Mouse (Mus musculus): ENCODE measurements around the gene Tmem229b. TPM values are rescaled to one million over a fixed set of nuclear protein-coding genes. Genes with fewer than 3 reads are reported as not detected.
A peak's percentile ranks its signal among the peaks of the same experiment; 100 is the strongest.
"Not testable (repeated sequence)": the region's sequence is repeated elsewhere in the genome, so short reads cannot be mapped to it uniquely, and the experiment has no call there.

The Tmem229b gene
- polyA plus RNA-seq, 1 experiment from 2014 or later: 5.0 TPM

GRCm38 (mm10) chr12:78939393-78940037, 67.9 kb downstream of the Tmem229b start:
- Histone ChIP-seq H3K4me3 (replicated peaks) (no peak overlapping the region), H3K27me3 (replicated peaks) (no peaks in the 10 kb centered on the region), H3K4me2 (replicated peaks) (no peak overlapping the region), H3K9ac (no peak overlapping the region), H3K27ac (no peak overlapping the region), H3K9me3 (no peaks in the 10 kb centered on the region), H3K36me3 (no peaks in the 10 kb centered on the region), H3K4me1 (replicated peaks) (no peaks in the 10 kb centered on the region)
- peak; percentile 77 for ATAC-seq
- 54% methylated on average over 7 of the region's 7 CpGs for WGBS

GRCm38 (mm10) chr12:78936494-78936893, 70.9 kb downstream of the Tmem229b start:
- Histone ChIP-seq H3K9ac (no peak overlapping the region), H3K27ac (no peak overlapping the region), H3K4me2 (replicated peaks) (no peak overlapping the region), H3K9me3 (no peaks in the 10 kb centered on the region), H3K4me3 (replicated peaks) (no peak overlapping the region), H3K36me3 (no peaks in the 10 kb centered on the region), H3K27me3 (replicated peaks) (no peaks in the 10 kb centered on the region), H3K4me1 (replicated peaks) (no peaks in the 10 kb centered on the region)
- 28% methylated on average over 4 of the region's 4 CpGs for WGBS
- ATAC-seq: no peak

GRCm38 (mm10) chr12:78929900-78930299, 77.5 kb downstream of the Tmem229b start:
- H3K9ac ChIP-seq: no peak overlapping the region
- no peak overlapping the region for H3K27ac ChIP-seq
- no peak overlapping the region for H3K4me2 ChIP-seq (replicated peaks)
- H3K36me3 ChIP-seq: no peaks in the 10 kb centered on the region
- ATAC-seq: no peak
- H3K9me3 ChIP-seq: no peaks in the 10 kb centered on the region
- no peak overlapping the region for H3K4me3 ChIP-seq (replicated peaks)
- no peaks in the 10 kb centered on the region for H3K27me3 ChIP-seq (replicated peaks)
- H3K4me1 ChIP-seq (replicated peaks): no peaks in the 10 kb centered on the region
- 83% methylated on average over 1 of the region's 1 CpGs for WGBS

GRCm38 (mm10) chr12:78927287-78927686, 80.1 kb downstream of the Tmem229b start:
- WGBS: 77% methylated on average over 5 of the region's 5 CpGs
- ATAC-seq: no peak
- H3K9ac ChIP-seq: no peak overlapping the region

DNA sequence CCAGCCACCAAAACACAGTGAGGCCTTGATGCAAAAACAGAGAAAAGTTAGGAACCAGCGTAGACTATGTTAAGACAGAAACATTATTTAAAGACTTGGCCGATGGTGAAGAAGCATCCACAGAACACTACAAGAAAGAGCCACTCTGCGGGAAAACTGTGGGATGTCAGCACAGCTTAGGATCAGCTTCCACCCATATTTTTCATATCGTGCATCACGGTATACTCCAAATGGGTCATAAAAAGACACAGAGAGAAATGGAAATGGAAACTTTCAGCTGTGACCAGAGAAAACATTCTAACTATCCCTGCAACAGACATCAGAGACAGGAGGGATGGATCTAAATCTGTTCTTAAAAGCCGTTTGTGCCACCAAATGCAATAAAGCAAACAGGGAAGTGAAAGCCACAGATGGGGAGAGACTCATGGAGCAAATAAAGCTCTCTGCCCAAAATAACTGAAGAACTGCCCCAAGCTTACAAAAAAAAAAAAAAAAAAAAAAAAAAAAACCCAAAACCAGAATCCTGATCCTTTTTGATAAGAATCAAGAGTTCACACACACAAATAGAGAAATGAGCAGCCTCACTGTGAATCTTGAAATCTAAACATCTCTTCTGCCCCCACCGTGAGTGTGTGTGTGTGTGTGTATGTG, 83.8 kb downstream of the Tmem229b start:
- H3K36me3 ChIP-seq: no peaks in the 10 kb centered on the region
- WGBS: 71% methylated on average over 7 of the region's 7 CpGs
- H3K9ac ChIP-seq: no peak overlapping the region
- H3K4me2 ChIP-seq (replicated peaks): no peak overlapping the region
- no peaks in the 10 kb centered on the region for H3K4me1 ChIP-seq (replicated peaks)
- no peaks in the 10 kb centered on the region for H3K9me3 ChIP-seq
- H3K27me3 ChIP-seq (replicated peaks): no peaks in the 10 kb centered on the region
- H3K4me3 ChIP-seq (replicated peaks): no peak overlapping the region
- no peak overlapping the region for H3K27ac ChIP-seq
- no peak for ATAC-seq

More at GRCm38 (mm10) chr12:78927287-78927686, 80.1 kb downstream of the Tmem229b start:
- Histone ChIP-seq H3K27ac (no peak overlapping the region), H3K27me3 (replicated peaks) (no peaks in the 10 kb centered on the region), H3K4me1 (replicated peaks) (no peaks in the 10 kb centered on the region), H3K4me2 (replicated peaks) (no peak overlapping the region), H3K4me3 (replicated peaks) (no peak overlapping the region), H3K9me3 (no peaks in the 10 kb centered on the region), H3K36me3 (no peaks in the 10 kb centered on the region)

DNA sequence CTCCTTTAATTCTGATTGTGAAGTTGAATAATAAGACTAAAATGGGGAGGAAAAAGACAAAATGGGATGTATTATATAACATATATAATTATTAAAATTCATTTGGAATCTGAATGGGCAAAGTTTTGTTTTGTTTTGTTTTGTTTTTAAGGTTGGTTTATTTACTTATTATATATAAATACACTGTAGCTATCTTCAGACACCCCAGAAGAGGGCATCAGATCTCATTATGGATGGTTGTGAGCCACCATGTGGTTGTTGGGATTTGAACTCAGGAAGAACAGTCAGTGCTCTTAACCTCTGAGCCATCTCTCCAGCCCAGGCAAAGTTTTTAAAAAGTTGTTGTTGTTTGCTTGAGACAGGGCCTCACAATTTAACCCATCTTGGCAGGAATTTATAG, 84.5 kb downstream of the Tmem229b start:
- not testable (repeated sequence) for H3K4me1 ChIP-seq (replicated peaks); H3K36me3 ChIP-seq; ATAC-seq; H3K27ac ChIP-seq; H3K9ac ChIP-seq; H3K4me2 ChIP-seq (replicated peaks); H3K4me3 ChIP-seq (replicated peaks); H3K9me3 ChIP-seq; H3K27me3 ChIP-seq (replicated peaks)

GRCm38 (mm10) chr12:78922058-78922457, 85.4 kb downstream of the Tmem229b start:
- H3K36me3 ChIP-seq: no peaks in the 10 kb centered on the region
- ATAC-seq: no peak
- H3K27me3 ChIP-seq (replicated peaks): no peaks in the 10 kb centered on the region
- H3K9me3 ChIP-seq: no peaks in the 10 kb centered on the region
- no peak overlapping the region for H3K9ac ChIP-seq
- 57% methylated on average over 3 of the region's 3 CpGs for WGBS
- 0 out of 2 replicates have a peak, but pooled peaks cover 2% of the 10 kb centered on the region for H3K4me1 ChIP-seq (replicated peaks)
- no peak overlapping the region for H3K4me3 ChIP-seq (replicated peaks)
- H3K4me2 ChIP-seq (replicated peaks): no peak overlapping the region
- H3K27ac ChIP-seq: no peak overlapping the region

- H3K27ac ChIP-seq: no peak overlapping the region; the same call in 1 of the 2 replicates
- ATAC-seq: no peak; the same call in 1 of the 2 replicates
Measured at GRCm38 (mm10) chr12:78921421-78921820, 86.0 kb downstream of the Tmem229b start.

GRCm38 (mm10) chr12:78919079-78919712, 88.2 kb downstream of the Tmem229b start:
- peak; percentile 66 for ATAC-seq
- Histone ChIP-seq H3K9me3 (no peaks in the 10 kb centered on the region), H3K4me1 (replicated peaks) (0 out of 2 replicates have a peak, but pooled peaks cover 2% of the 10 kb centered on the region), H3K9ac (no peak overlapping the region), H3K27me3 (replicated peaks) (no peaks in the 10 kb centered on the region), H3K27ac (no peak overlapping the region), H3K4me3 (replicated peaks) (no peak overlapping the region), H3K4me2 (replicated peaks) (peak overlapping the region; percentile 30), H3K36me3 (no peaks in the 10 kb centered on the region)
- 22% methylated on average over 16 of the region's 16 CpGs for WGBS

More at GRCm38 (mm10) chr12:78921421-78921820, 86.0 kb downstream of the Tmem229b start:
- WGBS: 41% methylated on average over 4 of the region's 4 CpGs
- Histone ChIP-seq H3K27me3 (replicated peaks) (no peaks in the 10 kb centered on the region), H3K4me1 (replicated peaks) (0 out of 2 replicates have a peak, but pooled peaks cover 2% of the 10 kb centered on the region), H3K9ac (no peak overlapping the region), H3K4me3 (replicated peaks) (no peak overlapping the region), H3K9me3 (no peaks in the 10 kb centered on the region), H3K36me3 (no peaks in the 10 kb centered on the region), H3K4me2 (replicated peaks) (no peak overlapping the region)

DNA sequence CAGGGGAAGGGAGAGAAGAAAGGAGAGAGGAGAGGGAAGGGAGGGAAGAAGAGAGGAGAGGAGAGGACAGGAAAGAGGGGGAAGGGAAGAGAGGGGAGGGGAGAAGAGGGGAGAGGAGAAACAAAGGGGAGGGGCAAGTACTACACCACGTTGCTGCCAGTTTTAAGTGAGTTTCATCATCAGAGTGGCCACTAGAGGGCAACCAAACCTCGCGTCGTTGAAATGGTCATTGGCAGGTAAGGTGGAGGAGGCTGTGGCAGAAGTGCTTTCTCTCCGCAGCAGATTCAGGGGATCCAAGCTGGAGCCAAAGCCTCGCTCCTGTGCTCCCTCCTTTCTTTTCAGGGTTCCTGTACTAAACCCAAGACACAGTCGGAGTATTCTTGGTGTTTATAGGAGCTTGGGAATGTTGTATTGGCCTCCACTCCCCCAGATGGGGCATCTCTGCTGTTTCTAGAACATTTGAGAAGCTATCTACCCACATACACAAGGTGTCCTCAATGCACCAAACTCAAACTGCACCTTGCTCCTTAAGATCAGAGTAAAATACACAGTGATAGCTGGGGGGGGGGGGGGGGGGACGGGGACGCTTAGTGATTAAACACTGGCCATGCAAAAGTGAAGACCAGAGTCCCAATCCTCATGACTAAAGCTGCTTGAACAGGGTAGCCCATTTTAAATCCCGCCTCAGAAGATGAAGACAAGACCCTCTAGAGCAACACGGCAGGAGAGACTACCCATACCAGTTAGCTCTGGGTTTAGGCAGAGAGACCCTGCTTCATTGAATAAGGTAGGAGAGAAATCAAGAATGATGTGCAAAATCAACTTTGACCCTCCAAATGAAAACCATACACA, 89.0 kb downstream of the Tmem229b start:
- Histone ChIP-seq H3K27ac (no peak overlapping the region), H3K9ac (no peak overlapping the region), H3K36me3 (no peaks in the 10 kb centered on the region), H3K4me3 (replicated peaks) (no peak overlapping the region), H3K4me1 (replicated peaks) (0 out of 2 replicates have a peak, but pooled peaks cover 2% of the 10 kb centered on the region), H3K27me3 (replicated peaks) (no peaks in the 10 kb centered on the region), H3K9me3 (no peaks in the 10 kb centered on the region), H3K4me2 (replicated peaks) (peak overlapping the region; percentile 42)
- peak; percentile 46 for ATAC-seq
- 19% methylated on average over 11 of the region's 11 CpGs for WGBS

GRCm38 (mm10) chr12:78916278-78916677, 91.1 kb downstream of the Tmem229b start:
- Histone ChIP-seq H3K9me3 (no peaks in the 10 kb centered on the region), H3K4me2 (replicated peaks) (no peak overlapping the region)
- WGBS: 75% methylated on average over 3 of the region's 3 CpGs

DNA sequence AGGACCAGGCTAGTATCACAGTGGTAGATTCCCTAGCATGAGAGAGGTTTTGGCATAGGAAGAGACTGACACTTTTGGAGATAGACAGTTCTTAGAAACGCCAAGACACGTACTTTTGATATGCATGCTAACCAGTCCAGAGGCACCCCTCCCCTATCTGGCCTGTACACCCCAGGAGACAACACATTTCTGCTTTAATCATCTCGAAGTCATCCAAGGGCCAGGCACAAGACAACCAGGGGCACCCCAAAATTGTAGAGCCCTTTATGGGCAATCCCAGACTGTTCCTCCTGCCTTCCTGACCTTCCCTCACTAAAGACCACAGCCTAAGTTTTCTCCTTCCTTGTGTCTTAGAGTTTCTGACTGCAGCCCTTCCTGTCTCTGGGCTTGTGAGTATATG, 91.9 kb downstream of the Tmem229b start:
- no peak overlapping the region for H3K4me2 ChIP-seq (replicated peaks)
- H3K27me3 ChIP-seq (replicated peaks): peaks cover 2% of the 10 kb centered on the region; the same call in 1 of the 2 replicates
- H3K4me3 ChIP-seq (replicated peaks): no peak overlapping the region
- no peak overlapping the region for H3K9ac ChIP-seq
- no peak for ATAC-seq
- H3K4me1 ChIP-seq (replicated peaks): peaks cover 9% of the 10 kb centered on the region
- WGBS: 81% methylated on average over 3 of the region's 3 CpGs
- no peaks in the 10 kb centered on the region for H3K36me3 ChIP-seq
- no peaks in the 10 kb centered on the region for H3K9me3 ChIP-seq
- no peak overlapping the region for H3K27ac ChIP-seq

More at GRCm38 (mm10) chr12:78916278-78916677, 91.1 kb downstream of the Tmem229b start:
- no peak for ATAC-seq
- peaks cover 9% of the 10 kb centered on the region for H3K4me1 ChIP-seq (replicated peaks)
- no peaks in the 10 kb centered on the region for H3K36me3 ChIP-seq
- no peaks in the 10 kb centered on the region; the same call in 1 of the 2 replicates for H3K27me3 ChIP-seq (replicated peaks)
- no peak overlapping the region for H3K27ac ChIP-seq
- H3K9ac ChIP-seq: no peak overlapping the region
- H3K4me3 ChIP-seq (replicated peaks): no peak overlapping the region

All from intestine, embryonic 15.5 days (tissue).